Comparison of ENCODE assay signal across 8 mouse cellular contexts in genomic region chr10:62866035-62866791, GRCm38 (mm10). TPM values are rescaled to one million over a fixed set of nuclear protein-coding genes. Genes with fewer than 3 reads are reported as not detected.
DNase-seq lines count a peak whose midpoint lies in the region; ATAC-seq and TF ChIP-seq lines count a peak whose summit lies in the region.

No protein-coding gene starts in this region.

- H3K27ac ChIP-seq in forebrain, postnatal 0 days (ENCODE audit: low read depth, low read length) = peak overlapping the region; percentile 97
- peak overlapping the region; percentile 94 for H3K27ac ChIP-seq in hindbrain, embryonic 10.5 days
- H3K27ac ChIP-seq in left cerebral cortex, adult 2 months = peak overlapping the region; percentile 96
- H3K27ac ChIP-seq in stomach, embryonic 15.5 days = peak overlapping the region; percentile 87

- peak overlapping the region; percentile 68 for H3K4me3 ChIP-seq in forebrain, postnatal 0 days (ENCODE audit: low read depth, low read length)
- H3K4me3 ChIP-seq in hindbrain, embryonic 10.5 days = peak overlapping the region; percentile 64
- peak overlapping the region; percentile 62 for H3K4me3 ChIP-seq in left cerebral cortex, adult 2 months
- peak overlapping the region; percentile 50 for H3K4me3 ChIP-seq in stomach, embryonic 15.5 days (replicated peaks)

- H3K9ac ChIP-seq in forebrain, postnatal 0 days = peak overlapping the region; percentile 95
- no peak overlapping the region for H3K9ac ChIP-seq in stomach, embryonic 15.5 days

- intact Hi-C loops in left cerebral cortex, adult 2 months (cut with DNase I) = loop anchor here (2.0 to 5.0 kb wide), 3 partner anchors 15 to 116 kb away; partner anchors contain the start of genes Rufy2 and Slc25a16

- WGBS in forebrain, postnatal 0 days = 18% methylated on average over 11 of the region's 11 CpGs
- 22% methylated on average over 11 of the region's 11 CpGs for WGBS in hindbrain, embryonic 10.5 days
- WGBS in stomach, embryonic 15.5 days = 30% methylated on average over 11 of the region's 11 CpGs

- H3K36me3 ChIP-seq in forebrain, postnatal 0 days (ENCODE audit: insufficient read depth) = no peaks in the 10 kb centered on the region
- H3K36me3 ChIP-seq in hindbrain, embryonic 10.5 days = peaks cover 17% of the 10 kb centered on the region
- H3K36me3 ChIP-seq in stomach, embryonic 15.5 days = no peaks in the 10 kb centered on the region

- peaks cover 20% of the 10 kb centered on the region for H3K4me1 ChIP-seq in forebrain, postnatal 0 days (ENCODE audit: insufficient read depth)
- peaks cover 35% of the 10 kb centered on the region for H3K4me1 ChIP-seq in hindbrain, embryonic 10.5 days (replicated peaks)
- H3K4me1 ChIP-seq in stomach, embryonic 15.5 days = peaks cover 21% of the 10 kb centered on the region

- DNase-seq in ES-CJ7 (ENCODE audit: low read depth, low spot score) = peak; percentile 49
- peak; percentile 64 for DNase-seq in forebrain, postnatal 0 days
- peak; percentile 41 for DNase-seq in hindbrain, embryonic 10.5 days (ENCODE audit: low spot score)
- DNase-seq in left cerebral cortex, adult 2 months (ENCODE audit: extremely low spot score in 1 of 2, low spot score in 2 of 2) = peak; percentile 25 to 30
- no peak for DNase-seq in yolk sac, embryonic 10.5 days (ENCODE audit: low spot score)

- peak; percentile 67 for ATAC-seq in cerebellum, adult (ENCODE audit: insufficient number of reproducible peaks, low FRiP score, low TSS enrichment)
- ATAC-seq in forebrain, postnatal 0 days = peak; percentile 26
- 0 out of 2 replicates have a peak, but pooled peaks have one; percentile 7 for ATAC-seq in megakaryocyte-erythroid progenitor cell, adult 5-6 weeks (replicated peaks; ENCODE audit: low FRiP score, low TSS enrichment, poor library complexity, severe bottlenecking)
- ATAC-seq in stomach, embryonic 15.5 days (ENCODE audit: insufficient read depth, low FRiP score, low read depth) = 0 out of 2 replicates have a peak, but pooled peaks have one; percentile 24

- no peaks in the 10 kb centered on the region for H3K9me3 ChIP-seq in forebrain, postnatal 0 days (ENCODE audit: low read length)
- peaks cover 3% of the 10 kb centered on the region; the same call in 1 of the 2 replicates for H3K9me3 ChIP-seq in hindbrain, embryonic 10.5 days
- no peaks in the 10 kb centered on the region for H3K9me3 ChIP-seq in stomach, embryonic 15.5 days

- TF ChIP-seq CTCF in forebrain, postnatal 0 days (IDR thresholded peaks at IDR 0.05; ENCODE audit: low read depth) = no peak
- TF ChIP-seq CTCF in left cerebral cortex, adult 2 months (IDR thresholded peaks at IDR 0.05) = no peak; the same call in 1 of the 2 replicates

- peak overlapping the region; percentile 81 for H3K4me2 ChIP-seq in forebrain, postnatal 0 days (ENCODE audit: low read depth)
- H3K4me2 ChIP-seq in stomach, embryonic 15.5 days = peak overlapping the region; percentile 83

- no peaks in the 10 kb centered on the region for H3K27me3 ChIP-seq in forebrain, postnatal 0 days (ENCODE audit: insufficient read depth, low read length)
- H3K27me3 ChIP-seq in hindbrain, embryonic 10.5 days (ENCODE audit: insufficient read depth, poor library complexity, severe bottlenecking) = no peaks in the 10 kb centered on the region
- H3K27me3 ChIP-seq in stomach, embryonic 15.5 days (replicated peaks) = no peaks in the 10 kb centered on the region

RNA-seq across cellular contexts. Expression of gene Tet1, which starts 42.6 kb away (rescaled TPM):
- total RNA-seq in forebrain, postnatal 0 days (2014; rRNA removed) = 26.2 and 32.7 TPM in 2 replicates
- 17.2 and 32.1 TPM in 2 replicates for polyA plus RNA-seq in forebrain, postnatal 0 days (2015; fragmentation: Nextera tagmentation; extraction: Ambion mirVana)
- polyA plus RNA-seq in hindbrain, embryonic 10.5 days (2016; fragmentation: Nextera tagmentation; extraction: Ambion mirVana) = 26.7 and 27.5 TPM in 2 replicates
- 10 to 100 TPM; 14.4 to 15.4 TPM for total RNA-seq in left cerebral cortex, adult 2 months (2021)
- 15.2 and 15.8 TPM in 2 replicates for total RNA-seq in megakaryocyte-erythroid progenitor cell, adult 5-6 weeks (2014; fragmentation: Nextera tagmentation)
- total RNA-seq in megakaryocyte-erythroid progenitor cell, adult 5-6 weeks (2017) = 5.0 and 11.6 TPM in 2 replicates
- 17.7 and 23.0 TPM in 2 replicates for polyA plus RNA-seq in stomach, embryonic 15.5 days (2015; fragmentation: Nextera tagmentation; extraction: Ambion mirVana)

RNA-seq across cellular contexts. Expression of gene Slc25a16, which starts 54.2 kb away (rescaled TPM):
- total RNA-seq in forebrain, postnatal 0 days (2014; rRNA removed) = 23.1 and 25.1 TPM in 2 replicates
- 10.4 and 15.1 TPM in 2 replicates for polyA plus RNA-seq in forebrain, postnatal 0 days (2015; fragmentation: Nextera tagmentation; extraction: Ambion mirVana)
- 9.3 and 9.6 TPM in 2 replicates for polyA plus RNA-seq in hindbrain, embryonic 10.5 days (2016; fragmentation: Nextera tagmentation; extraction: Ambion mirVana)
- 10 to 100 TPM; 36.4 to 38.5 TPM for total RNA-seq in left cerebral cortex, adult 2 months (2021)
- total RNA-seq in megakaryocyte-erythroid progenitor cell, adult 5-6 weeks (2014; fragmentation: Nextera tagmentation) = 15.4 and 20.4 TPM in 2 replicates
- total RNA-seq in megakaryocyte-erythroid progenitor cell, adult 5-6 weeks (2017) = 22.1 and 25.7 TPM in 2 replicates
- 12.2 and 13.4 TPM in 2 replicates for polyA plus RNA-seq in stomach, embryonic 15.5 days (2015; fragmentation: Nextera tagmentation; extraction: Ambion mirVana)

Comparison
In these comparisons a context has a peak if more than half of its experiments do, and no peak if none do; other contexts are left out.
1. ATAC-seq: peak in every context shown above with its lines; median percentile 67 in cerebellum, adult; 26 in forebrain, postnatal 0 days; 24 in stomach, embryonic 15.5 days; 7 in megakaryocyte-erythroid progenitor cell, adult 5-6 weeks.